Mouse (Mus musculus): ENCODE results near the gene Pigk.
"Not testable (repeated sequence)": the region's sequence is repeated elsewhere in the genome, so short reads cannot be mapped to it uniquely, and the experiment has no call there.

Pigk gene

GRCm38 (mm10) chr3:152713991-152714902 lies at the start of gene Pigk:
Pigk (plus strand) TSS chr3:152714100.
- DNase-seq: peak; percentile 92 to 95

GRCm38 (mm10) chr3:152666991-152667355 lies 46.9 kb upstream of the Pigk start:
- DNase-seq: peak in 1 of 2 experiments; percentile 6

- peak; percentile 9 to 29 for DNase-seq
Observed at GRCm38 (mm10) chr3:152667356-152668211, 46.3 kb upstream of the Pigk start.

GRCm38 (mm10) chr3:152668239-152668638 lies 45.7 kb upstream of the Pigk start, which contains the start of gene Ak5:
Ak5 (minus strand) TSS chr3:152668360.
- no peak for DNase-seq

- no peak for DNase-seq
Observed at GRCm38 (mm10) chr3:152668793-152669192, 45.1 kb upstream of the Pigk start.

- DNase-seq: no peak
Observed at GRCm38 (mm10) chr3:152669783-152670182, 44.1 kb upstream of the Pigk start.

GRCm38 (mm10) chr3:152674663-152675062 lies 39.2 kb upstream of the Pigk start:
- DNase-seq: no peak

- no peak for DNase-seq
Observed at GRCm38 (mm10) chr3:152688532-152688931, 25.4 kb upstream of the Pigk start.

- DNase-seq: no peak
Observed at GRCm38 (mm10) chr3:152689105-152689504, 24.8 kb upstream of the Pigk start.

- no peak for DNase-seq
Observed at GRCm38 (mm10) chr3:152694950-152695349, 18.9 kb upstream of the Pigk start.

GRCm38 (mm10) chr3:152698017-152698416 lies 15.9 kb upstream of the Pigk start:
- DNase-seq: no peak

GRCm38 (mm10) chr3:152699261-152699660 lies 14.6 kb upstream of the Pigk start:
- no peak for DNase-seq

- DNase-seq: not testable (repeated sequence)
Observed at GRCm38 (mm10) chr3:152701536-152701935, 12.4 kb upstream of the Pigk start.

GRCm38 (mm10) chr3:152702274-152702843 lies 11.5 kb upstream of the Pigk start:
- DNase-seq: no peak

- DNase-seq: no peak
Observed at GRCm38 (mm10) chr3:152705826-152706225, 8.1 kb upstream of the Pigk start.

GRCm38 (mm10) chr3:152706901-152707300 lies 7.0 kb upstream of the Pigk start:
- DNase-seq: no peak

GRCm38 (mm10) chr3:152707321-152707823 lies 6.5 kb upstream of the Pigk start:
- no peak for DNase-seq

GRCm38 (mm10) chr3:152709936-152710335 lies 4.0 kb upstream of the Pigk start:
- DNase-seq: no peak

GRCm38 (mm10) chr3:152712957-152713356 lies 943 bp upstream of the Pigk start:
- DNase-seq: no peak

- DNase-seq: no peak
Observed at GRCm38 (mm10) chr3:152721301-152721700, 7.4 kb downstream of the Pigk start.

- peak in 1 of 2 experiments; percentile 24 for DNase-seq
Observed at GRCm38 (mm10) chr3:152722836-152723235, 8.9 kb downstream of the Pigk start.

- DNase-seq: no peak
Observed at GRCm38 (mm10) chr3:152724446-152724845, 10.5 kb downstream of the Pigk start.

GRCm38 (mm10) chr3:152728238-152728637 lies 14.3 kb downstream of the Pigk start:
- no peak for DNase-seq
